Mouse (Mus musculus): Measurements from ENCODE around the gene Ccdc33. TPM values are rescaled to one million over a fixed set of nuclear protein-coding genes. Genes with fewer than 3 reads are reported as not detected.
A peak's percentile ranks its signal among the peaks of the same experiment; 100 is the strongest.

The Ccdc33 gene
- polyA plus RNA-seq, 1 experiment: 0.06 TPM

DNA sequence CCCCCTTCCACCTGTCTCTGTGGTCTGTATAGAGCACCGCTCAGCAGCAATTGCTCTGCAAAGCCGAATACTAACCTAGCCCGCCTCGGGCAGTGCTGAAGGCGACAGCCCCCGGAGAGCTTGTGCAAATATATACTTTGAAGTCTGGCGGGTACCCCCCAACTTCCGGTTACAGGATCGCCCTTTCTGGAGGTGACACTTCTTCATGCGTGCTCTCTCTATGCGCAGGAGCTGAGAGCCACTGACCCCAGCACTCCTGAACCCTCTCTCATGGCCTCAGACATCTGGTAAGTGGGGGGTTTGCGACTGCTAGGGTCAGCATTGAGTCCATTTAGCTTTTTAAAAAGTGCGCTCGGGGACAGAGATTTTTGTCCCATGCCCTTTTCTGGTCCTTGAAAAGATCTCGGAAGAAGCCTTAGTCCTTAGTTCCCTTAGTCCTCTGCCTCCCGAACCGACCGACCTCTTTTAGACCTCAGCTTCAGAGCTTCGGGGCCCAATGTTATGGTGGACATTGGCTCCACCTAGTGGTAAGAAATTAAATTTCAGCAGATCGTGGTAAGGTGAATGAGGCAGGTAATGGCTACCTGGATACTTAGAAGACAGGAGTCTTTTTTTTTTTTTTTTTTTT, 120.5 kb downstream of the Ccdc33 start:
- peak; percentile 67 for DNase-seq (ENCODE audit: low read depth, low spot score)
- WGBS: 2% methylated on average over 20 of the region's 20 CpGs

DNA sequence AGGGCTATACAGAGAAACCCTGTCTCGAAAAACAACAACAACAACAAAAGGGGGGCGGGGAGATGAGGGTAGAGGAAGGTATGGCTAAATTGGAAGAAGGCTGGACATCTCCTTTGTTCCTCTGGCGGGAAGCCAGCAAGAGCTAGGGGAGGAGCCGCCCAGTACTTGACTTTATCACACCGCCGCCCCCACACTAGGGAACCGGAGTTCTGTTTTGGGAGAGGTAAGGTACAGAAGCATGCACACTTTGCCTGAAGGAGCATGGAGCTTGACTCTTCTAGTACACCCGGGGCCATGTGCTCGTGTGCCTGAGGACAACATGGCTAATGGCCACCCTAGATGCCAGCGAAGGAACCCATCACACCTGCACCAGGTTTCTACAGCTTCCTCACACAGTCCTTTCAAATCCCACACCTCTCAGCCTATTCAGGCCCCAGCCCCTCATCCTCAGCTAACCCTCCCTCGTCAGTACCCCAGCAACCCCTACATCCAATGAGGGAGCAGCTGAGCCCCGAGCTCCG, 121.1 kb downstream of the Ccdc33 start:
- 21% methylated on average over 13 of the region's 13 CpGs for WGBS

DNA sequence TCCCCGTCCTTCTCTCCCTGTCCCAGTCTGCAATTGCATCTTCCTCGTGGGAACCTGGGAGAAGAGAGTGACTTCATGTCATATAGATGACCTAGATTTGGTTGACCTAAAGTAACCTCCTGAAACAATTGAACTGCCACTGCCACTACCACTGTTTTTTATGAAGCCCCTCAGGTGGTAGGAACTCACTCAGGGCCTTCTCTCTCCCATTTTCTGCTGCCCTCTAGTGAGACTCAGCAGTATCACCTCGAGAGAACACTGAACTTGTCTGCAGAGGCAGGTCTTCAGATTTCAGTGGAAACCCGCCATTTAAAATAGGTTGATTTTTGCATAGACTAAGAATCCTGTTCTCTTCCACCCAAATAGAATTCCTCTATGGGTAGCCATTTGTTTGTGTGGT, 123.3 kb downstream of the Ccdc33 start:
- DNase-seq (ENCODE audit: low read depth, low spot score): no peak
- WGBS: 54% methylated on average over 4 of the region's 4 CpGs

More for the DNA sequence above, 121.1 kb downstream of the Ccdc33 start:
- no peak for DNase-seq (ENCODE audit: low read depth, low spot score)

GRCm38 (mm10) chr9:57992781-57993591, 125.6 kb downstream of the Ccdc33 start:
- 74% methylated on average over 8 of the region's 8 CpGs for WGBS
- no peak for DNase-seq (ENCODE audit: low read depth, low spot score)

DNA sequence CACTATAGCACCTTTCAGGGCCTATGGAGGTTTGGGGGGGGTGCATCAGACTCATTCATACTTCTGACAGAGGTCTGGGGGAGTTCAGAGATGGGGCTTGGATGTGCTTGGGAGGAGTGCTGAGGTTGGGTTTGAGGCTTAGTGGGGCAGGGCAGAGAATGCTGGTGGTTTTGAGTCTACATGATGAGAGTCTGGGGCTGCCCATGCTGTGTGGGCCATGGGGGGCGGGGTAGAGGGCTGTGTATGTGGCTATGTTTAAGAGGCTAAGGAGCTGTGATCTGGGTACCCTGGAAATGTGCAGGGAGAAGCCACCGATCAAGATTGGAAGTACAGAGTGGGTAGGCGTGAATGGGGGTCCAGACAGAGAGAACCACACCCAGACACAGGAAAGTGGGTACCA, 126.6 kb downstream of the Ccdc33 start:
- no peak for DNase-seq (ENCODE audit: low read depth, low spot score)
- WGBS: 89% methylated on average over 3 of the region's 3 CpGs

- DNase-seq (ENCODE audit: low read depth, low spot score): no peak
Observed at GRCm38 (mm10) chr9:57990438-57991110, 128.0 kb downstream of the Ccdc33 start.

DNA sequence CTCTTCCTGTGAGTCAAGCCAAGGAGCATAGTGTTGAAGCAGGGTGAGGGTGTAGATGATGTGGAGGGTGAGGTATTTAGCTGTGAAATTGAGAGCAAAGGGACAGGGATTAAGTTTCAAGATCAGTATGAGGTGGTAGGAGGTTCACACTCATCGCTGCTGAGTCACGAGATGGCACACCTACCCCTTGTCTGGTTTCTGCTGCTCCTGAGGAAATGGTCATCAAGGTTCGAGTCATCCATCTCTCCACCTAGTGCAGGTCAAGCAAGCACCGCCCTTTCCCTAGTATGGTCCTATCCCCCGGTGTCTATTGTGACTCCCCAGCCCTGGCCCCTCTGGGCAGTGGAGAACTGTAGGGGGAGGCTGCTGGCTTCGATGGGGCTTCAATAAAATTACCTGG, 129.3 kb downstream of the Ccdc33 start:
- 82% methylated on average over 6 of the region's 6 CpGs for WGBS
- no peak for DNase-seq (ENCODE audit: low read depth, low spot score)

More at GRCm38 (mm10) chr9:57990438-57991110, 128.0 kb downstream of the Ccdc33 start:
- 36% methylated on average over 10 of the region's 10 CpGs for WGBS

- no peak for DNase-seq (ENCODE audit: low read depth, low spot score)
- 78% methylated on average over 2 of the region's 2 CpGs for WGBS
Observed at GRCm38 (mm10) chr9:57988098-57988497, 130.5 kb downstream of the Ccdc33 start.

- WGBS: 89% methylated on average over 7 of the region's 7 CpGs
- DNase-seq (ENCODE audit: low read depth, low spot score): no peak
Observed at GRCm38 (mm10) chr9:57986293-57986692, 132.3 kb downstream of the Ccdc33 start.

- WGBS: 94% methylated on average over 8 of the region's 8 CpGs
- DNase-seq (ENCODE audit: low read depth, low spot score): no peak
Observed at GRCm38 (mm10) chr9:57985304-57985703, 133.3 kb downstream of the Ccdc33 start.

DNA sequence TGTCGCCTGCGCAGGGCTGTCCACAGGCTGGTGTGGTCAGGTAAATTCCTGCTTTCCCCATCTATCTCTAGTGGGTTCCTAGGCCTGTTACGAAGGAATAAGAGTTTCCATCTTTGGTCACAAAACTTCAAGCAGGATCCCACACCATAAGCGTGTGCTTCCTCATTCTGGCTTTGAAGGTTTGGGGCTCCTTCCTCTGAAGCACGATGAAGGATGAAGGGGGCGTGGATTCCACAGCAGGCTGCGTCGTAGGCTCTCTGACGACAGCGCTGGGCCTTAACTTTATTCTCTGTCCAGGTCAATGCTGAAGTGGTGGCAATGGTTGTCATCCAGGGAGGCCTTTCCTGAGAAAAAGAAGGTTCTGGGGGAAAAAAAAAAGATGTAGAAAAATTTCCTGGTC, 138.1 kb downstream of the Ccdc33 start:
- no peak for DNase-seq (ENCODE audit: low read depth, low spot score)
- 85% methylated on average over 10 of the region's 10 CpGs for WGBS

GRCm38 (mm10) chr9:57978858-57979257, 139.8 kb downstream of the Ccdc33 start:
- no peak for DNase-seq (ENCODE audit: low read depth, low spot score)
- 45% methylated on average over 3 of the region's 3 CpGs for WGBS

Other genes with a start within 250 kb of the Ccdc33 start
- 84.7 and 93.7 TPM in 2 replicates for gene Ubl7, start 207.8 kb downstream of the Ccdc33 start, polyA plus RNA-seq (2012; rRNA removed)
- 16.0 and 25.3 TPM in 2 replicates for gene Sema7a, start 178.7 kb downstream of the Ccdc33 start, polyA plus RNA-seq (2012; rRNA removed)
- 0.07 and 0.51 TPM in 2 replicates for gene Cyp11a1, start 112.4 kb downstream of the Ccdc33 start, polyA plus RNA-seq (2012; rRNA removed)
- gene Stra6, start 55.0 kb downstream of the Ccdc33 start, polyA plus RNA-seq (2012; rRNA removed): 2.9 and 5.8 TPM in 2 replicates
- gene Islr, start 85.5 kb upstream of the Ccdc33 start, polyA plus RNA-seq (2012; rRNA removed): 31.6 and 32.1 TPM in 2 replicates
- gene Islr2, start 85.5 kb upstream of the Ccdc33 start, polyA plus RNA-seq (2012; rRNA removed): 0.68 and 0.96 TPM in 2 replicates
- gene Pml, start 131.0 kb upstream of the Ccdc33 start, polyA plus RNA-seq (2012; rRNA removed): 35.1 and 43.9 TPM in 2 replicates
- 23.4 and 28.8 TPM in 2 replicates for gene Stoml1, start 134.3 kb upstream of the Ccdc33 start, polyA plus RNA-seq (2012; rRNA removed)
- 16.2 and 16.7 TPM in 2 replicates for gene Loxl1, start 194.4 kb upstream of the Ccdc33 start, polyA plus RNA-seq (2012; rRNA removed)